Mouse (Mus musculus) cortical plate, adult 2 months (tissue): ENCODE results near the gene Gm1043.

Experiments
- CTCF ChIP-seq: fragments of 200-500 bp; IDR thresholded peaks from 2 replicates; pipeline ENCODE4 v1.5.1; 2011; ENCODE audit warnings: mild to moderate bottlenecking, control low read depth, low read length; ENCODE audit not compliant: insufficient read depth; ENCODE audit errors: extremely low read depth
- POLR2A ChIP-seq: fragments of 200-500 bp; IDR thresholded peaks from 2 replicates; pipeline ENCODE4 v1.6.1; 2011; ENCODE audit warnings: mild to moderate bottlenecking, low read length, control low read depth; ENCODE audit not compliant: insufficient read depth; ENCODE audit errors: extremely low read depth

GRCm38 (mm10) chr5:37039908-37040307, 45.3 kb upstream of the Gm1043 start:
- TF ChIP-seq CTCF (no peak), POLR2A (no peak)
